Mouse (Mus musculus): Measurements from ENCODE around the gene Nptn. TPM values are rescaled to one million over a fixed set of nuclear protein-coding genes. Genes with fewer than 3 reads are reported as not detected.
"Not testable (repeated sequence)": the region's sequence is repeated elsewhere in the genome, so short reads cannot be mapped to it uniquely, and the experiment has no call there.

The Nptn gene
- total RNA-seq, 4 experiments from 2014 or later, result 124 to 138 (median 128) TPM

GRCm38 (mm10) chr9:58560211-58560610 is 21.8 kb upstream of the Nptn start:
- peak; percentile 54 for DNase-seq (ENCODE audit: low spot score)

DNA sequence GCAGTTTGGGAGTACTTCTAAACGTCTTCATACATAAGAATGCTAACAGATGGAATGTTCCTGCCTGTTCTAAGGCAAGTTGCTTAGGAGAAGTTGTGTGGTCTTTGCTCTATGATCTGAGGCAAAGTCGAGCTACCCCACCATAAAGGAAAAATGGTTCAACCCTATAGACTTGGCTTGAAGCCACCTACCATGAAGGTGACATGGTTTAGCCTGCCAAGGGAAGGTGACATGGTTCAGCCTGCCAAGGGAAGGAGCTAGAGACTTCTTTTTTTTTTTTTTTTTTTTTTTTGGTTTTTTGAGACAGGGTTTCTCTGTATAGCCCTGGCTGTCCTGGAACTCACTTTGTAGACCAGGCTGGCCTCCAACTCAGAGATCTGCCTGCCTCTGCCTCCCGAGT is 16.1 kb upstream of the Nptn start:
- not testable (repeated sequence) for DNase-seq (ENCODE audit: low spot score)

DNA sequence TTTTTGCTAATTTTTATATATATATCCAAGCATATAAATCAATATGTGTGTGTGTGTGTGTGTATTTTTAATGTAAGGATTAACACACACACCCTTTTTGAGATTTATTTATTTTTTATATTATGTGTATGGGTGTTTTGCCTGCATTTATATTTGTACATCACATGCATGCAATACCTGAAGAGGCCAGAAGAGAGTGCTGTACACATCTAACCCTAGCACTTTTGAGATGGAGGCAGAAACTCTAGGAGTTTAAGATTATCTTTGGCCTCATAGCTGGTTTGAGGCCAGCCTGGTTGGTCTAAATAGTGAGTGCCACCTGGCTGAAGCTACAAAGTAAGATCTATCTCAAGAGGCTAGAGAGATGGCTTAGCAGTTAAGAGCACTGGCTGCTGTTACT is 14.4 kb upstream of the Nptn start:
- no peak for DNase-seq (ENCODE audit: low spot score)

DNA sequence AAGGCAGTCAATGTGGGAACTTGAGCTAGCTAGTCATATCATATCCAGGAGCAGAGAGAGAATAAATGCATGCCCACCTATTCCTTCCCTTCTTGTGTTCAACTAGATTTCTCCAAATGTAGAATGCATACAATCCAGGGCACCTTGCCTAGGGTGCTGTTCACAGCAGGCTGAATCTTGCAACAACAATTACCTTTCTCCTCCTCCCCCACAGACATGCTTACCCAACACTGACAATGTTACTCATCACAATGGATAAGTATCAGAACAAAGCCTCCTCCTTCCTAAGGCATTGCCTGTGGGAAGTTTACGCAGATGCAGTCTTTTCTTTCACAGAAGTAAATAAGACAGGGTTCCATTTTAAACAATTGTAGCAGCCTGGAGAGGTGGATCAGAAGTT is 11.0 kb upstream of the Nptn start:
- no peak for DNase-seq (ENCODE audit: low spot score)

DNA sequence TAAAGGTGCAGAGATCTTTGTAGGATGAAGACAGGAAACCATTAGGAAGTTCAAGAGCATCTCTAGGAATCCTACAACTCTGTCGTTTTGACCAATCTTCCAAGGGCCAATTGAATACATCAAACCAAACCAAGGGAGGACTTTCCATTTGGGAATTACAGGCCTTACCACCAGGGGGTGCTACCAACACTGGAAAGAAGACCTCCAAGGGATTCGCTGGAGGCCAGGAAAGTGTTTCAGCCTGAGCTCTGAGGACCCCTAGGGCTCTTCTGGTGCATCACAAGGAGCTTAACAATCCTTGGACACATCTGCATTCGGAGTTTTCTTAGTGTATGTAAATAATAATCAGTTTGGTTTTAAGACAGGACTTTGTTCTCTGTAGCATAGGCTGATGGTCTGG is 3.4 kb upstream of the Nptn start:
- peak; percentile 93 for DNase-seq (ENCODE audit: low spot score)

GRCm38 (mm10) chr9:58580453-58581195 is 1.4 kb upstream of the Nptn start:
- DNase-seq (ENCODE audit: low spot score), result not testable (repeated sequence)

- DNase-seq (ENCODE audit: low spot score), result peak; percentile 27
Measured at GRCm38 (mm10) chr9:58581283-58581930, 633 bp upstream of the Nptn start.

GRCm38 (mm10) chr9:58582581-58583266 is 684 bp downstream of the Nptn start:
- DNase-seq (ENCODE audit: low spot score), result peak; percentile 35

DNA sequence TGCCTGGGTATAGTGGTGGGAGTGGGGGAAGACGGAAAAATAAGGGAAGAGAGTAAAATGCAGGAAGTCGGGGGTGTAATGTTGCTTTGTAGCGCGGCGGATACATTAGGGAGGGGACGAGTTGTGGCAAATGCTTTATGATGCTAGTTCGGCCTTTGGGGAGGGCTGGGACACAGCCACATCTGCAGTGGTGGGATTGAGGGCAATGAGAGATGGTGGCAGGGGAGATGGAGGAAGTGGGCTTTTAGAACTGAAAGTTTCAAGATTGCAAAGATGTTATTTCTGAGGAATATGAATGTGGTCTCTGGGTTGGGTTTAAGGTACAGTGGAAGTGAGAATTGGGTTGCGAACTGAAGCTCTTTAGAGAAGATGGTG is 1.2 kb downstream of the Nptn start:
- peak; percentile 35 for DNase-seq (ENCODE audit: low spot score)

DNA sequence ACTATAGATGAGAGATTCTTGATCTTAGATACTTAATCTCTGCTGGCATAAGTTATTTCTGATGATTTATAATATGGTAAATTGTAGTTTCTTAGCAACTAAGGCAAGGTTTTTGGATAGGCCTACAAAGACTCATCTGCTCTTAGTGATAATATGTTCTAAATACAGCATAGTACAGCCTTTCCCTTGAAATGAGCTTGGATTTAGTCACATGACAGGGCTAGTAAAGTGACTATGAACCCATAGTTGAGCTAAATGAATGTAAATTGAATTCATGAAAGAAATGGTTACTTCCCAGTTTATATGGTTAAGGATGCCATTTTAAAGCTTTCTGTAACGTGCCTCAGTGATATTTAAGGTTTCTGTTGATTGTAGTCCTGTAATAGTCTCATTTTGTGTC is 2.3 kb downstream of the Nptn start:
- DNase-seq (ENCODE audit: low spot score), result no peak

- peak; percentile 28 for DNase-seq (ENCODE audit: low spot score)
Measured at GRCm38 (mm10) chr9:58588657-58589056, 6.6 kb downstream of the Nptn start.

- no peak for DNase-seq (ENCODE audit: low spot score)
Measured at GRCm38 (mm10) chr9:58595313-58595712, 13.3 kb downstream of the Nptn start.

GRCm38 (mm10) chr9:58613790-58614189 is 31.8 kb downstream of the Nptn start:
- DNase-seq (ENCODE audit: low spot score), result no peak

DNA sequence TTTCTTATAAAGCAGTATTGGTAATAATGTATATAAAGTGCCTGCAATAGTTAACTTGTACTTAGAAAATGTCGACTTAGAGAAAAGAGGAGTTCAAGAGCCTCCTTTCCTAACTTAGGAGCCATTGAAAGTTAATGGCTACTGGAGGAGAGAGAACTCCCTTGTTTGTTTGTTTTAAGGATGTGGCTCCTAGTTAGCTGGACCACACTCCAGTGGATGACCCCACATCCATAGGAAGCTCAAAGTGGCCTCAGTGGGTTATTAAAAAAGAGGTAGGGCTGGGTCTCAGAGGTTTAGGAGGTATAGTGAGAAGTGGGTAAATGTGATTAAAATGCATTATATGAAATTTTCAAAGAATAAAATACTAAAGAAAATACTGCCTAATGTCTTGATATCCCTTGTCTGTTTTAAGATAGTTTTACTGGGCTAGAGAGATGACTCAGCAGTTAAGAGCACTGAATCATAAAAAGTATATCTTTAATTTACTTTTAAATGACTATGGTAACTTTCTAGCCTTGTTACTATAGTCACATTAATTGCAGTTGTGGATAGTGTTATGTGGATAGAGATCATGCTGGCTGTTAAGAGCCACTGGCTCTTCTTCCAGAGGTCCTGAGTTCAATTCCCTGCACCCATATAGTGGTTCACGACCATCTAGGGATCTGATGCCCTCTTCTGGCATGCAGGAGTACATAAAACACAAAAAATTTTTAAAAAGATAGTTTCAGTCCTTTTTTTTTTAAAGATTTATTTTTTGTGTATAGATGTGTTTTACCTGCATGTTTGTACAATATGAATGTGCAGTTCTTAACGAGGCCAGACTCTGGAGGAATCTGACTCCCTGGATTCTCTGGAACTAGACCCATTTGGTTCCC is 33.3 kb downstream of the Nptn start:
- no peak for DNase-seq (ENCODE audit: low spot score)

GRCm38 (mm10) chr9:58623009-58623408 is 41.0 kb downstream of the Nptn start:
- DNase-seq (ENCODE audit: low spot score), result no peak

GRCm38 (mm10) chr9:58627197-58627596 is 45.2 kb downstream of the Nptn start:
- no peak for DNase-seq (ENCODE audit: low spot score)

DNA sequence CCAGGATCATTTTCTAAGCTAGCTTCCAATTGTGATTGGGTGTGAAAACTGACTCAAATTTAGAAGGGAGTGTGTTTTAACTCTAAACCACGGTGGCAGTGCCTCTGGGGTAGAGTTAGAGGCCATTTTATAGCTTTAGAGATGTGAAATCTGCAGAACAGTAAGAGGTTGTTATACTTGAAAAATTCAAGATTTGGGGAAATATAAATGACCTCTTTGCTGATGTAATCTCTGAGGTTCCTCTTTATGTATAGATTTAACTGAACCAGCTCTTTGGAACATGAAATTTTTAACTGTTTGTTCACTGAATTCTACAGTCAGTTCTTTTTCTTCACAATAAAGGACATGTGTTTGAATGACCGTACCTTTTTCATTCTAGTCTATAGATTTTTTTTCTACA is 48.4 kb downstream of the Nptn start:
- DNase-seq (ENCODE audit: low spot score), result no peak

DNA sequence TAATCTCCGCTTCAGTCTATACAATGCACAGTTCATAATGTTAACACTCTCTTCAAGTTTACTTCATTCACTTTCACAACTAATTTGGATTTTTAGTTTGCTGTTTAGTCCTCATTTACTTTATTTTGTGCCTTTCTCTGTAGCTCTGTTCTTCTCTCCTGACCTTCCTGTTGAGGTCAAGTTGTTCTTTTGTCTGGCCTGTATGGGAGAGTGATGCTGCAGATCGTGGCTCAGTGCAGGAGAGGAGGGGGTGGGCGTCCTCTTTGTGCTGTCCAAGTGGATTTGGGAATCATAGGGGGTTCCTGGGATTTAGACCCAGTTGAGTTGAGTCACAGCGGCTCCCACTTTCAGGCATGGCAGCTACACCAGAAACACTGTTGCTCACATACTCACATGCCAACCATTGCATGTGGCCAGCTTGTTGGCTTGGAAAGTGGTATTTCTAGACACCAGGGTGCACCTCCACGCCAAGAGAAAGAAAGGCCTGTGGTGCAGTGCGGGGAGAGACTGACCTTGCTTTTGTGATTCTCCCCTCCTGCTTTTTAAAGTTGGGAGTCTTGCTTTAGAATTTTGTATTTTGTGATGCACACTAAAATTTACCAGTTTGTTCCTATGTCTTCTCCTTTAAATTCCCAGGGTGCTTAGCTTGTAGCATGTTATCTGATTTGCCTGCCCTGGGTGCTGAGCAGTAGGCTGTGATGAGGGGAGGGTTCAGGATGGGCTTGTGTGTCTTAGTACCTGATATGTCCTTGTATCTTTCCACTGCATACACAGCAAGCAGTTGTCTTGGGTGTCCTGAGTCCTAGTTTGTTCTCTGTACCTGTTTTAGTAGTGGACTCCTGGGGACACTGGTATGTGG is 66.6 kb downstream of the Nptn start:
- DNase-seq (ENCODE audit: low spot score), result no peak

DNA sequence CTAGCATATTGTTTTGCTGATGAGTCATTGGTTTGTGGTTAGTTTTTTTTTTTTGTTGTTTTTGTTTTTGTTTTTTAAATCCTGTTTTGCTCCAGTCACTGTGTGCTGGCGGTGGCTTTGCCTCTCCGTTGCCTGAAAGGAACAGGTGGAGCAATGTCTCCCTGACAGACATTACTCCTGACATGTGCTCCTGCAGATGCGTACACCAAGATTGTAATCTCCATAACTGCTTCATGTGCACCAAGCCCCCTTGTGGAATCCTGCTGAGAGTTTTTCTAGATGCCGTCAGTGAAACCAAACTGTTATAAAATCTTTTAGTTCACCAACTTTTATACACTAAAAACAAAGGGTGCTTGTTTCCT is 67.2 kb downstream of the Nptn start:
- DNase-seq (ENCODE audit: low spot score), result no peak

- peak; percentile 72 for DNase-seq (ENCODE audit: low spot score)
Measured at GRCm38 (mm10) chr9:58651993-58652392, 70.0 kb downstream of the Nptn start.

DNA sequence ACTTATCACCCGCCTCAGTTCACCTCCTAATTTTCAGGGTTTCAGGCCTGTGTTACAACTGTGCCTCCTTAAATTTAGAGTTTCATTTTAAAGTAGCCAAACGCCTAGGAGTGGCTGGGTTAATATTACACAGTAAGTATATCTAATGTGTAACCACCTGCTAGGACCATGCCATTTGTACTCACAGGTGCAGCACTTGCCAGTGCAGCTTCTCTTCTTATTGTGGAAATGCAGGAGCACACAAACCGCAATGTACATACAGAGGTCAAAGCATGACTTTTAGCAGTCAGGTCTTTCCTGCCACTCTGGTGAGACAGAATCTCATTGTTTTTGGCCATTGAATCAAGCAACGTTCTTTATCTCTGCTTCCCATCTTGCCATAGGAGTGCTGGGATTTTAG is 72.5 kb downstream of the Nptn start:
- no peak for DNase-seq (ENCODE audit: low spot score)

All from heart, adult 8-10 months (tissue).